Mouse (Mus musculus) urinary bladder, postnatal 14 days (tissue): ENCODE data around the gene Nfix.

ENCODE experiments used
- DNase-seq: peaks from one replicate; pipeline ENCODE4 v3.0.0; 2021; ENCODE audit warnings: low spot score

Nfix gene

GRCm38 (mm10) chr8:84738266-84738665 lies 61.9 kb downstream of the Nfix start:
- DNase-seq: no peak

GRCm38 (mm10) chr8:84737608-84738007 lies 62.5 kb downstream of the Nfix start:
- peak; percentile 83 for DNase-seq

GRCm38 (mm10) chr8:84736521-84736920 lies 63.6 kb downstream of the Nfix start:
- no peak for DNase-seq

- no peak for DNase-seq
These were observed 64.5 kb downstream of the Nfix start for GRCm38 (mm10) chr8:84735597-84735996.

GRCm38 (mm10) chr8:84734680-84735079 lies 65.5 kb downstream of the Nfix start:
- DNase-seq: no peak

- no peak for DNase-seq
These were observed 66.2 kb downstream of the Nfix start for GRCm38 (mm10) chr8:84733959-84734358.

GRCm38 (mm10) chr8:84732996-84733395 lies 67.1 kb downstream of the Nfix start:
- no peak for DNase-seq

- DNase-seq: no peak
These were observed 67.6 kb downstream of the Nfix start for GRCm38 (mm10) chr8:84732545-84732944.

GRCm38 (mm10) chr8:84731371-84732177 lies 68.6 kb downstream of the Nfix start:
- DNase-seq: no peak

- peak; percentile 40 for DNase-seq
These were observed 69.4 kb downstream of the Nfix start for GRCm38 (mm10) chr8:84730541-84731370.

GRCm38 (mm10) chr8:84729921-84730362 lies 70.2 kb downstream of the Nfix start:
- DNase-seq: no peak

- no peak for DNase-seq
These were observed 71.7 kb downstream of the Nfix start for GRCm38 (mm10) chr8:84728474-84728873.

- DNase-seq: peak; percentile 31
These were observed 74.2 kb downstream of the Nfix start for GRCm38 (mm10) chr8:84725941-84726259.

- DNase-seq: no peak
These were observed 74.8 kb downstream of the Nfix start for GRCm38 (mm10) chr8:84725246-84725940.

GRCm38 (mm10) chr8:84724683-84725082 lies 75.5 kb downstream of the Nfix start:
- no peak for DNase-seq

GRCm38 (mm10) chr8:84723571-84723900 lies 76.6 kb downstream of the Nfix start:
- DNase-seq: peak; percentile 29

GRCm38 (mm10) chr8:84722850-84723570 lies 77.1 kb downstream of the Nfix start, which contains the start of gene G430095P16Rik:
G430095P16Rik (plus strand) TSS chr8:84723007.
- peak; percentile 89 for DNase-seq

- DNase-seq: no peak
These were observed 77.7 kb downstream of the Nfix start for GRCm38 (mm10) chr8:84722530-84722849.

- no peak for DNase-seq
These were observed 81.0 kb downstream of the Nfix start for GRCm38 (mm10) chr8:84718959-84719690.

GRCm38 (mm10) chr8:84718476-84718875 lies 81.7 kb downstream of the Nfix start:
- DNase-seq: no peak

GRCm38 (mm10) chr8:84716790-84717189 lies 83.4 kb downstream of the Nfix start:
- DNase-seq: no peak
